Mouse (Mus musculus) urinary bladder, postnatal 14 days (tissue): ENCODE measurements around the gene Nit2.

Experiments used
- DNase-seq: peaks from one replicate; pipeline ENCODE4 v3.0.0; 2021; ENCODE audit warnings: low spot score

Gene Nit2

GRCm38 (mm10) chr16:57162841-57163240 is 4.3 kb downstream of the Nit2 start:
- no peak for DNase-seq

- no peak for DNase-seq
These were observed 7.3 kb downstream of the Nit2 start for GRCm38 (mm10) chr16:57159835-57160234.

GRCm38 (mm10) chr16:57157728-57158127 is 9.4 kb downstream of the Nit2 start:
- DNase-seq: no peak

GRCm38 (mm10) chr16:57157076-57157475 is 10.1 kb downstream of the Nit2 start:
- DNase-seq: no peak

GRCm38 (mm10) chr16:57155899-57156298 is 11.2 kb downstream of the Nit2 start:
- DNase-seq: no peak

GRCm38 (mm10) chr16:57151437-57151836 is 15.7 kb downstream of the Nit2 start:
- DNase-seq: no peak

- DNase-seq: no peak
These were observed 22.4 kb downstream of the Nit2 start for GRCm38 (mm10) chr16:57144741-57145140.

- no peak for DNase-seq
These were observed 33.5 kb downstream of the Nit2 start for GRCm38 (mm10) chr16:57133611-57134010.

GRCm38 (mm10) chr16:57132326-57132725 is 34.8 kb downstream of the Nit2 start:
- no peak for DNase-seq

GRCm38 (mm10) chr16:57131544-57131943 is 35.6 kb downstream of the Nit2 start:
- DNase-seq: no peak

- peak; percentile 16 for DNase-seq
These were observed 36.3 kb downstream of the Nit2 start for GRCm38 (mm10) chr16:57130752-57131400.

GRCm38 (mm10) chr16:57127825-57128224 is 39.3 kb downstream of the Nit2 start:
- no peak for DNase-seq

- DNase-seq: no peak
These were observed 40.9 kb downstream of the Nit2 start for GRCm38 (mm10) chr16:57126268-57126667.

- DNase-seq: no peak
These were observed 44.3 kb downstream of the Nit2 start for GRCm38 (mm10) chr16:57122682-57123445.

- DNase-seq: peak; percentile 4
These were observed 45.2 kb downstream of the Nit2 start for GRCm38 (mm10) chr16:57121816-57122415.

- peak; percentile 93 for DNase-seq
These were observed 46.0 kb downstream of the Nit2 start, which contains the start of gene Tomm70a for GRCm38 (mm10) chr16:57120913-57121815. Gene Tomm70a, plus strand, starts transcription at chr16:57121703.

GRCm38 (mm10) chr16:57117562-57117961 is 49.6 kb downstream of the Nit2 start:
- no peak for DNase-seq

GRCm38 (mm10) chr16:57116066-57116465 is 51.1 kb downstream of the Nit2 start:
- no peak for DNase-seq
